Mouse (Mus musculus): ENCODE results near the gene Aspm.
"Not testable (repeated sequence)": the region's sequence is repeated elsewhere in the genome, so short reads cannot be mapped to it uniquely, and the experiment has no call there.

Gene Aspm

DNA sequence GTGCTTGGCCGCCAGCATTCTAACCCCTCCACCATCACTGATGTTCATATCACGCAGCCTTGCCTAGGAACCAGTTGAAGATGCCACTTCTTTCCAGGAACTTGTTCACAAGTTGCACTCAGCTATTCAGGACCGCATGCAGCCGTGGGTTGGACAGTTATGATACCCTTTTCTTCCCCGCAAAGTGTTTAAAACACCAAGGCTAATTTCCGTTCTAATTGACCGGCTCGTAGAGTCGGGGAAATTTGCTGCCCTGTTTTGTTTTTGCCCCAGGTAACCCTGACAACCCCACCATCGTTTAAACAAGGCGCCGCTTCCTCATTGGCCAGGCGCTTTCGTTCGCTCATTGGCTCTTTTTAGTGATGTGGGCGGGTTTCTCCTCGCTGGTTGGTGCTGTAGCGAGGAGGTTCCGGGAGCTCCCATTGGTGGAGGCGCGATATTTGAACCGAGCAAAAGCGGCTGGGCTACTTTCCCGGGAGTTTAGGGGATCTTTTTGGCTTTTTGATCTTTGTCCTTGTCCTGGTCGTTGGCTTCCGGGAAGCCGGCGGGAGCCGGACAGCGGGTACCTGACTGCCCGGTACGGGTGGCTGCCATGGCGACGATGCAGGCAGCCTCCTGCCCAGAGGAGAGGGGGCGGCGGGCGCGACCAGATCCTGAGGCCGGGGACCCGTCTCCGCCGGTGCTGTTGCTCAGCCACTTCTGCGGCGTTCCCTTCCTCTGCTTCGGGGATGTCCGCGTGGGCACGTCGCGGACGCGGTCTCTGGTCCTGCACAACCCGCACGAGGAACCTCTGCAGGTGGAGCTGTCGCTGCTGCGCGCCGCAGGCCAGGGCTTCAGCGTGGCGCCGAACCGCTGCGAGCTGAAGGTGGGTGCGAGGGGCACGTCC, at the start of gene Aspm:
Gene Aspm, plus strand, starts transcription at position 433 of the 886 bp plus-strand sequence.
- DNase-seq, result peak; percentile 94 to 96

DNA sequence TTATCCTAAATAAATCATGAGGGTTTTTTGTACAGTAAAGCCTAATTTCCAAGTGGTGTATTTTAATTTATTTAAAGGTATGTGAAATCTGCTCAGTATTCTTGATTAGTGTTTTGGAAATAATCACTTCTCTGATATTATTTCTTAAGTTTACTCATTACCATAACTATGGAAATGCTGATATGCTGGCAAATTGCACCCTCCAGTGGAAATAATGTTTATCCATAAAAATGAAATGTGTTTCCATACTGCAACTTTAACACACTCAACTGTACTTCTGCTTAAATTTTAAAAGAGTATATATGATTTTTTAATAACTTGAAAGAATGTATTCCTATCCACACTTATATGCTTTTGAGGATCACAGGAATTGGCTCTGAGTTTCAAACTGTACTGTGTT, 48.8 kb upstream of the Aspm start:
- no peak for DNase-seq

DNA sequence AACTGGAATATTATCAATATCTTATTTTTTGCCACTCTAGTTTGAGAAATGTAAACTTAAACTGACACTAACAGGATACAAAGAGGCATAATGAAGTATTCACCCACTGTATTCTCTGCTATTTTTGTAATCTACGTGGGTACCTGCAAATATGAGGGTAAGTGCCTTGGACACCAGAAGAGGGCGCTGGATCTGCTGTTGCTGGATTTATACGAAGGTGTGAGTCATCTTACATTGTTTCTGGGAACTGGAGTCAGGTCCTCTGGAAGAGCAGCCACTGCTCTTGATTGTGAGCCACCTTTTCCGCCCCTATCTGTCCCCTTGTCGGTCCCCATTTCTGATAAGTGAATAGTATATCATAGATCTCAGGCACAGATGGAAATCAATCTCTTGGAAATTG, 46.9 kb upstream of the Aspm start:
- no peak for DNase-seq

DNA sequence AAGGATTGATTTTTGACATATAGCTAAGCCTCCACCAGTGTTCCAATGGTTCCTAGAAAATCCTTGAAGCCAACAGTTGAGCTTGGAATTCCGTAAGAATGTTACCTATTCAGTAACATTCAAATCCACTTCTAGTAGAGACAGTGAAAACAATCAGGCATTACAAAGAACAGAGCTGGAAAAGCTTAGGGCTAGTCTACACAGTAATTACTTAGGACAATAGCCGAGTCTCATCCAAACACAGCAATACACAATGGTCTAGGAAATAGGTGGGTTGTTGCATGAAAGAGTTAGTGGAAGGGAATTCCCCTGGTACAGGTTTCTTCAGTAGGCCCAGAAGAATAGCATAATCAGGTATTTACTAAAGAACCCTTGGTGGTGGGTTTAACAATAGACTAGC, 42.2 kb upstream of the Aspm start:
- not testable (repeated sequence) for DNase-seq

DNA sequence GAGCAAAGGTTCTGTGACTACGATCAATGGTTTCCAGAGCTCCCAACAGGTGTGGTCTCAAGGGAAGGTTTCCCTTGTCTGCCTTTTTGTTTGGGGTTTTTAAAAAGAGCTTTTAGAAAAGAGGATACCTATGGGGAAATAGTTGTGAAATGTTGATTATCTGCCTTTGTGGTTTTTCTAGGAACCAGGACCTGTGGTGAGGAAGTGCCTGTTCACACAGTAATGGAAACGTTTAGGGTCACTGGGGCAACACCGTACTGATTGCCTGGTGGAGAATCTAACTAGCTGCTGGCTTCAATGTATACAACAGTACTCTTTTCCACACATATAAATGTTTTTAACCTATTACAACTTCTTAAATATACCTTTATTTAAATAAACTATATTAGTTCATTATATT, 41.1 kb upstream of the Aspm start:
- no peak for DNase-seq

DNA sequence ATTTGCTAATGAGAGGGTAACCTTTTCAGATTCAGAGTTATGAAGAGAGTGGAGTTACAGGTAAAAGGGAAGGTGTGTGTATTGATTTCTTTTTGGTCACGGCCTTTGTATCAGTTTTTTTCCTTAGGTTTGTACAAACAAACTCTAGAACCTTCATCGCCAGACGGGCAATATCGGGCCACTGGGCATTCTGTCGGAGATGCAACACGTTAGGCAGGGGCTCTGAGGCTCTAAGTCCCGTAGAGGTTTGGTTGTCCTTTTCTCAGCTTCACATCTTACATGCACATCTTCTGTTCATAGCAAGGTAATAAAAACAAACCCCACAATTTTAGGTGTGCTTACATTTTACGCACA, 33.1 kb upstream of the Aspm start:
- DNase-seq, result no peak

DNA sequence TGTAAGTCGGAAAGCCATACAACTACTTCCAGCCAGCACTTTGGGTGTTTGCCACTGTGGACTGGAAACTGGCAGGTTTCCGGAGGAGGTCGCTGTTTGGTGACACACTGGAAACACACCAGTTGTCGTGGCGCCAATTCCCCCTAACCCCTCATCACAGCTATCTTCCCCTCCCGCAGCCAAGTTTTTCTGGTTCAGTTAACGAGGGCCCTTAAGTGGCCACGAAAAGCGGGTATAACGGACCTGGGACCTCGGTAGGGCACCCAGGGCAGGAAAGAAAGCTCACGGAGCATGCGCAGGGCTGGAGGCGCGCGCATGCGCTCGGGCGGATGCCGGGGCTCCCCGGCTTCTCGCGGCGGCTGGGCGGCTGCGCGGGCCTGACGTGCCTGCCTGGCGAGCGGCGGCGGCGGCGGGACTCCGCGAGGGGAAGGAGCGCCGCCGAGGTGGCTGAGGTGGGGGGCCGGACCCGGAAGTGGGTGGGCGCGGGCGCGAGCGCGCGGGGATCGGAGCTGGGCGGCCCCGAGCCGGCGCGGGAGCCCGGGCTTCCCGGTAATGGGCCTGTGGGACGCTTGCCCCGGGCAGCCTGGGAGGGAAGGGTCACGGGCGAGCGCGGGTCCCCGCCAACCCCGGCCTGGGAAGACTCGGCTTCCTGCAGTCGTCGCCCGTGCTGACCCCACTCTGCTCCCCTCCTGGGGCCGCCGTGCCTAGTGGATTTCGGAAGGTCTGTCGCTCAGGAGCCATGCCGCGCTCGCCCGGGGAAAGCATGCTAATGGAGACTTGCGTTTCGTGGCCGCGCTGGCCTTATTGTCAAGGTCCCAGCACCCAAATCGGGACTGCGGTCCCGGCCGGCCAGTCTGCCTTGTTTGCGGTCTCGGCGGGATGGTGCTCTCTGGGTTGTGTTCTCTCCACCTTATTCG, 32.4 kb upstream of the Aspm start, which contains the start of gene Zbtb41:
Gene Zbtb41, plus strand, starts transcription at position 414 of the 917 bp plus-strand sequence.
- peak; percentile 82 to 93 for DNase-seq

DNA sequence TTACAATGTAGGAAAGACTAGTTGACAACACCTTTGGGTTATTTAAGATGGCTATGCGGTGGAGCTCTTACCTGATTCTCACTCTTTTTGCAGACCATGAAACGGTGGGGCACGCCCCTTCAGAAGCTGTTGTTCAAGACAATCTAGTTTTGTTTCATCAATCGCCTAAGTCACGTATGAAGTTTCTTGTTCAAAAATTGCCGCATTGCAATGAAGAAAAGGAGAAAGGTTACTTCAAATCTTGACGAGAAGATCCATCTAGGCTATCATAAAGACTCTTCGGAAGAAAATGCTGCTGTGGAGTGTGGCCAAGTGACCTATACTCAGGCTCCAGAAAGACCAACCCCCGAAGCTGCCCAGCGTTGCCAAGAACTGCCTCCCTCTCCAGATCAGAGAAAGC, 31.6 kb upstream of the Aspm start:
- peak; percentile 72 to 74 for DNase-seq

DNA sequence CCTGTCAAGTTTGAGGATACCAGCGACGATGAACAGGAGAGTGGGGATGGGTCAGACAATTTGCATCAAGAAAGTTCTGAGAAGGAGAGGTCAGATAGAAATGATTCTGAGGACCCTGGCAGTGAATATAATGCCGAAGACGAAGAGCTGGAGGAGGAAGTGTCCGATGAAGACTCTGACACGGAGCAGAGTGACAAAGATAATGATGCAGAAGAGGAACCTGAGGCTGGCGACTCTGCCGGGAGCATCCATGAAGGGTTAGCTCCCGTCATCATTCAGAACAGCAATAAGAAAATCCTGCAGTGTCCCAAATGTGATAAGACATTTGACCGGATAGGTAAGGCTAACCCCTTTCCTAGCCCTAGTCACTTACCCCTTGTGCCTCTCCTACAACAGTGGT, 30.6 kb upstream of the Aspm start:
- no peak for DNase-seq

DNA sequence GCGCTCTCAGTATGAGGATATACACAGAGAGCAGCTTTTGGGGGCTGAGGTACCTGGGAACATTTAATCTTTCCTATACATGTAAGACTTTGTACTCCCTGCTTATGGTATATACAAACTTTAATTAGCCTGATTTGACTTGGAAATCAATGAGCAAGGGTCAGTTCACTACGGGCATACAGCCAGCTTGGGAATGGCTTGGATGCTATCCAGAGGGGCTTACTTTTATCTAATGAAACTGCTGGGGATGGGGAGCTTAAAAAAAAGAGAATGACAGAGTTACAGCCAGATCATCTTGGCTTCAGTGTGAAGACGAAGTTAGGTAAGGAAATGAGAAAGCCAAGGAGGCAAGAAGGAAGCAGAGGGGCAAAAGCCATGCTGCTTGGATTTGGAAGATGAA, 29.6 kb upstream of the Aspm start:
- DNase-seq, result peak in 1 of 2 experiments; percentile 34

DNA sequence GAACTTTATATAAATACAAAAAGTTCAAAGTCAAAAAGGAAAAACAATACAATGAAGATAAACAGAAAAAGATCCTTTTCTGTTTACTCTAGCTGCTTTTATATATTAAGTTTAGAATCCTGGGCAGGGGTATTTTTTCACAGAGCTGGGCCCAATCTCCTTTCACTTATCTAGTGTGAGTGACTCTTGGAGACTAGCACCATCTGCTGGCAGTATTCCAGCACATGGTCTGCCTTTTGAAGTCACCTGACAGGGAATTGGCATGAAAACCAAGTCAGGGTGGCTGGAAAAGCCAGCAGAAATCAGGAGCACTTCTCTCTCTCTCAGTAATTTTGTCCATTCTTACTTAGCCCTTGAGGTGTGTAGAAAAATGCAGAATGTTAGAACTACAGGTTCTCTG, 16.2 kb upstream of the Aspm start:
- peak; percentile 77 to 79 for DNase-seq

DNA sequence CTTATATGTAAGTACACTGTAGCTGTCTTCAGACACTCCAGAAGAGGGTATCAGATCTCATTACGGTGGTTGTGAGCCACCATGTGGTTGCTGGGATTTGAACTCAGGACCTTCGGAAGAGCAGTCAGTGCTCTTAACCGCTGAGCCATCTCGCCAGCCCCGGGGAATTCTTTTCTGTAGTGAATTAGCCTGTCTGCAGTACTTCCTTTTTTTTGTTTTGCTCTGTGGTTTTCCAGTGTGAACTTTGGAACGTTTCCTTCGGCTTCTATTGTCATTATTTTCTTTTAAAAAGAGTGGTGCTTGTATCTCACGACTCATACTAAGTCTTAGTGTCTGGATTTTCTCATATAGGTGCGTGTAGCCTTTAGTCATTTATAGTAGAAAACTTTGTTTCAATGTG, 11.5 kb upstream of the Aspm start:
- DNase-seq, result not testable (repeated sequence)

DNA sequence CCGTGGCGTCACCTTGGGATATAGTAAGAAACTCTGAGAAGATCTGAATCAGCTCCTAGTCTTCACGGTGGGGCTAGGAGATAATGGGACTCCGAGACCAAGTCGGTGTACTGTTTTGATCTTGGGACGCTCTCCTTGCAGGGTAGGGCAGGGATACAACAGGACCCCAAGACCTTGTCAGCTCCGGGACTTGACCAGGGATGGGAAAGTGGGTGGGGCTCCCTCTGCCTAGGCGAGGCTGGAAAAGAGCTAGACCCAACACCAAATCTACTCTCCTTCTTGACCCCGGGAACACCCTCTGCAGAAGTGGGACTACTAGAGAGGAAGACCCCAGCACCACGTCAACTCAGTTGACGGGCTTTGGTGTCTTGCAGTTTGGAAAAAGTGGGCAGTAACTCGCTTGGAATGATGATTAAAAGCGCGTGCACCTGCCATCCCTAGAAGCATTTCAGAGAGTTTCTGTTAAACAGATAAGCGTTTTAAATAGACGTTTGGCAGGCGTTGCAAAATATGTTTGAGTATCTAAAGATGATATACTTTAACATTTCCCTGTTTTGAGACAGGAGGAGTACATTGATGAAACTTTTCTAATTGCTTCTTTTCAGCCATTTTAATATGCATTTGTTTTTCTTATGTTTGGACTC, 776 bp downstream of the Aspm start:
- peak in 1 of 2 experiments; percentile 28 for DNase-seq

DNA sequence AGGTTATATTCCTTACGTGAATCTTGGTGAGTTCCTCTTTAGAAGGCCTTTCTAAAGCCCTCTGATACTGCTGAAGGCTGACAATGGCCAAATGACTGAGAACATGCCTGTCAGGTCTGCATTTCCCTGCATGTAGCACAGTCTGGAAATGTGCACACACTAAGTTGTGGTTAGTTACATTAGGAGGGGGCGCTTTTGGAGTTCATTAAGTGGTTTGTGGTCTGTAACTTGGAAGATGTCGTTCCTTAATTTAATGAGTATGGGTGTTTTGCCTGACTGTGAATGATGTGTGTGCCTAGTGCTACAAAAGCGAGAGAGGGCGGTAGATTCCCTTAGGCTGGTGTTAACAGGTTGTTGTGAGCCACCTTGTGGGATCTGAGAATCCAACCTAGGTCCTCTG, 6.2 kb downstream of the Aspm start:
- DNase-seq, result no peak

DNA sequence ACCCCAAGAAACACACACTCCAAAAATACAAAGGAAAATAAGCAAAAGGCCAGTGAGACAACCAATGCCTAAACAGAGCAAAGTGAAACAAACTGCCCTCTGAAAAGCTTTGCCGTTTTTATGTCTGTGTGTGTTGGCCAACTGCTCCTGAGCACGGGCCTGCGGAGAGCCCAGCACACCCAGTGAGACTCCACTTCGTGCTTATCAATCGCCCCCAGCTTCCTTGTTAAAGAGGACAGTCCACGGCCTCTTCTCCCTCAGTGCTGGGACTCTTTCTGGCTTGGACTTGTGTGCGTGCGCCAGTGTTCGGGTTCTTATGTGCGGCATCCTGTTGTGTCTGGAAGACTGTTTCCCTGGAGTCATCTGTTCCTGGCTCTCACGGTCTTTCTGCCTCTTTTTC, 11.4 kb downstream of the Aspm start:
- DNase-seq, result no peak

DNA sequence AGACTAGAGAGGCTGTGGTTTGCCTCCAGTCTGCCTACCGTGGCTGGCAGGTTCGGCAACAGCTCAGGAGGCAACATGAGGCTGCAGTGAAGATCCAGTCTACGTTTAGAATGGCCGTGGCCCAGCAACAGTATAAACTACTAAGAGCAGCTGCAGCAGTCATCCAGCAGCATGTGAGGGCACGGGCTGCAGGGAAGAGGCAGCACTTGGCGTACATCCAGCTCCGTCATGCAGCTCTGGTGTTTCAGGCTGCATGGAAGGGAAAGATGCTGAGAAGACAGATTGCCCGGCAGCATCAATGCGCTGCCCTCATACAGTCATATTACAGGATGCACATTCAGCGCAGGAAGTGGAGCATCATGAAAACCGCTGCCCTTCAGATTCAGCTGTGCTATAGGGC, 24.3 kb downstream of the Aspm start:
- DNase-seq, result no peak

DNA sequence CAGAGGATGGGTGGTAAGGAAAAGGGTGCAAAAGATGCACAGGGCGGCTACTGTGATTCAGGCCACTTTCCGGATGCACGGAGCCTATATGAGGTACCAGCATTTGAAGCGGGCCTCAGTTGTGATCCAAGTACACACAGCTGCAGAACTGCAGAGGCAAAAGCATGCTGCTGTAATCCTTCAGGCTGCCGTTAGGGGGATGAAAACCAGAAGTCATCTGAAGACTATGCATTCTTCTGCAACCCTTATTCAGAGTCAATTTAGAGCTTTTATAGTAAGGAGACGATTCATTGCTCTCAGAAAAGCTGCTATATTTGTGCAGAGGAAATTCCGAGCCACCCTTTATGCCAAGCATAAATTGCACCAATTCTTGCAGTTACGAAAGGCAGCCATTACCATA, 25.7 kb downstream of the Aspm start:
- no peak for DNase-seq

DNA sequence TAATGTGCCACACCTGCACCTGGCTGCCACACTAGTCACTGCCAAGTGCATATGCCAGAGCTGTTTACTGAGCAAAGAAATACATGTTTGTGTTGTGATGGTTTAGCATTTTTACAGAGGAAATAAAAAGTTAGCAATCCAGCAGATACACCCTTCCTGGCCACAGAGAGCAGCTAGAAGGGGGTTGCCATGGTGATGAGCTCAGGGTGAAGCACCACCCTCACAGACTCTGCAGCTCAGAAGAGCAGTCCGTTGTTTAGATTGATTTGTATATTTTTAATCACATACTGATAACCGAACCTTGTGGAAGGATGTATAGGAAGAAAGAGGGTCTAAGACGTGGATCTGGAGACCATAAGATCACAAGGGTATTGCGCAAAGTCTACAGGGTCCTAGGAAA, 26.6 kb downstream of the Aspm start:
- no peak for DNase-seq

DNA sequence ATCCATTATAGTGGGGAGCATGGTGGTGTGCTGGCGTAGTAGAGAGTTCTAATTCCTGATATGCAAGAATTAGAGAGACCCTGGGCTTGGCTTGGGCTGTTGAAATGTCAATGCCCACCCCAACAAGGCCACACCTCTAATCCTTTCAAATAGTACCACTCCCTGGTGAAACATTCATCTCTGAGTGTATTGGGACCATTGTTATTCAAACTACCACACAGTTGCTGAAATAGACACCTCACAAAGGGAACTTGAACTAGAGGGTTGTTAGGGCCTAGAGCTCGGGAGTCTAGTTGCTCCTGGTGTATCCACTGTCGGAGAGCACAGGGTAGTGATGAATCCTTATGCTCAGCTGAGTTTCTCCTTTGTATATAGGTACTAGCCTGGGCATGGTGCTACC, 40.1 kb downstream of the Aspm start:
- no peak for DNase-seq

DNA sequence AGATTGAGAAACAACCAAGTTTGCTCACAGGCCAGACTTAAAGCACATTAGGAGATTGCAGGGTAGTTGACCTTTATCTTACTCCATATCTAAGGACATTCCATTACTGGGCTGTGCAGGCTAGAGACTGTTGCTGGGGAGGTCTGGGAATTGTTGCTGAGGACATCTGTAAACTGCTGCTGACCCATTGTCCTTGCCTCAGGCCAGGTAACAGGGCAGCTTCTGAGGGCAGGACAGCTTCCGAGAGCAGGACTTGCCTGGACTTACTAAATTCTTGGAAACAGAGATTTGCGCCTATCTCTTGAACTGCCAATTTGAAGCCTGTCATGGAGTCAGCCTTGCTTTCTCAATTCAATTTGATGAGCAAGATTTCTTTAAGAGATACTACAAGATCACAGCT, 40.8 kb downstream of the Aspm start:
- DNase-seq, result no peak

DNA sequence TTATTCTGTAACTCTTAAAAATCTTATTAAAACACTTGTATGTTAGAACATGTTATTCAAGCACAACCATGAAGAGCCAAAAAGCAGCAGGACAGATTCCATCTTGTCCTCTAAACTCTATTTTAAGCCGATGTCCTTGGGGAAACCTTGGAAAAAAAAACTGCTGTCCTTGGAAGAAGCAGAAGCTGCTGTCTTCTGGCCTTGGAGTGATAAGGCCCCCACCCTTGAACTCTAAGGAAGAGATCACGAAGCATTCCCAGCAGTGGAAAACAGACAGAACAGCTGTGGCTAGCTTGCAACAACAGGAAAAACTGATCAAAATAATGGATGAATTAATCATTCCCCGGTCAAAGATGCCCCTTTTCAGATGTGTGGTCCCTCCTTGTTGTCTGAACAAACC, 41.6 kb downstream of the Aspm start:
- no peak for DNase-seq

DNA sequence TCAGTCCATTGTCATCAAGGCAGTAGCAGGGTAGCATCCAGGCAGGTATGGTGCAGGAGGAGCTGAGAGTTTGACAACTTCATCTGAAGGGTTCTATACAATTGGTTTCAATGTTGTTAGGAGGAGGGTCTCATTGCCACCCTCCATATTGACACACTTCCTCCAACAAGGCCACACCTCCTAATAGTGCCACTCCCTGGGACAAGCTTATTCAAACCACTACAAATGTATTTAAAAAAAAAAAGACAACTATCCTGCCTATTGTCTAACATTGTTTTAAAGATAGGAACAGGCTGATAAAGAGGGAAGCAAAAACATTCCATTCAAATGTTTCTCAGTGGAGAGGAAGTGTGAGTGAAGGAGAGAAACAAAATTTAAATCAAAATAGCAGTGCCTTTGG, 45.2 kb downstream of the Aspm start:
- no peak for DNase-seq

DNA sequence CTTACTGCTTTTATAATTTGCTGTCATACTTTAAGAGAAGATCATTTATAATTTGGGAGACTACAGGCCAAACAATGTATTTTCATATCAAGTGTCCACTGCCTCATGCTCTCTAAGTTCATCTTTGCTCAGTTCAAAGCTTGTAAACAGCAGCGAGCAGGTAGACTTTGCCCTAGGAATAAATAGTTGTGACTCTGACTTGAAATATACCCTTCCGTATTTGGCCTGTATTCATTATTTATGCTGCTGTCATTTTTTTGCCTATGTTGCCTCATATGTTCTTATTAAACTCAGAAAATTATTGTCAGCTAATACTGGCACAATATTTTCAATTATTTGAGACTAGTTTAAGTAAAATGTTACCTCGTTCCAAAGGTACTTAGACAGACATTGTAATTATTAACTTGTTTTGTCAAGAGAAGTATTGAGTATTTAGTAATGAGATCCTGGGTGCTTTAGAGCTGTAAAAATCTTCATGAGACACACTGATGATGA, 46.7 kb downstream of the Aspm start, which contains the start of gene F13b:
Gene F13b, plus strand, starts transcription at position 445 of the 495 bp plus-strand sequence.
- DNase-seq, result no peak

Measured in kidney, postnatal 25 days (tissue).